Mouse (Mus musculus) embryonic facial prominence, embryonic 13.5 days (tissue): ENCODE measurements around the gene Eps15. TPM values are rescaled to one million over a fixed set of nuclear protein-coding genes. Genes with fewer than 3 reads are reported as not detected.

Experiments used
- ATAC-seq: fragments of 200-750 bp; cut with Nextera tagmentation; 2 replicates; pipeline ENCODE4 v1.8.0; 2017; ENCODE audit warnings: low read depth; ENCODE audit not compliant: insufficient number of reproducible peaks, insufficient read depth, low FRiP score, low TSS enrichment
- H3K27ac ChIP-seq: fragments of 300-500 bp; sonication (generic); 2 replicates; pipeline ENCODE4 v1.5.1; 2015; ENCODE audit warnings: moderate library complexity, mild to moderate bottlenecking, inconsistent platforms
- H3K27me3 ChIP-seq: fragments of 300-500 bp; sonication (generic); 2 replicates; pipeline ENCODE4 v1.6.1; 2015; ENCODE audit warnings: mild to moderate bottlenecking, inconsistent platforms
- H3K36me3 ChIP-seq: fragments of 300-500 bp; sonication (generic); 2 replicates; pipeline ENCODE4 v1.6.1; 2015; ENCODE audit warnings: mild to moderate bottlenecking, inconsistent platforms
- H3K4me1 ChIP-seq: fragments of 300-500 bp; sonication (generic); 2 replicates; pipeline ENCODE4 v1.6.1; 2015; ENCODE audit warnings: inconsistent platforms
- H3K4me2 ChIP-seq: fragments of 300-500 bp; sonication (generic); 2 replicates; pipeline ENCODE4 v1.6.1; 2015; ENCODE audit warnings: moderate library complexity, mild to moderate bottlenecking, inconsistent platforms
- H3K4me3 ChIP-seq: fragments of 300-500 bp; sonication (generic); 2 replicates; pipeline ENCODE4 v1.5.1; 2015; ENCODE audit warnings: mild to moderate bottlenecking, inconsistent platforms
- H3K9ac ChIP-seq: fragments of 300-500 bp; sonication (generic); 2 replicates; pipeline ENCODE4 v1.6.1; 2015; ENCODE audit warnings: mild to moderate bottlenecking, inconsistent platforms
- H3K9me3 ChIP-seq: fragments of 300-500 bp; sonication (generic); 2 replicates; pipeline ENCODE4 v1.6.1; 2016; ENCODE audit warnings: inconsistent platforms
- WGBS: fragments of 180-500 bp; shearing (Covaris S2); methylation state at CpG from one replicate; pipeline ENCODE4 v1.1.7; 2015; ENCODE audit warnings: mixed read lengths; 5-methylcytosine and 5-hydroxymethylcytosine counted together
- polyA plus RNA-seq: library from polyadenylated mRNA; unstranded; fragments of >200 nt; fragmentation: Nextera tagmentation; extraction: Ambion mirVana; gene quantifications from 2 replicates; pipeline ENCODE4 v1.2.1, GENCODE M21; 2015

Gene Eps15
- polyA plus RNA-seq, 1 experiment from 2014 or later = 43.2 TPM

- 65% methylated on average over 11 of the region's 11 CpGs for WGBS
- Histone ChIP-seq H3K9me3 (no peaks in the 10 kb centered on the region), H3K27ac (no peak overlapping the region), H3K27me3 (no peaks in the 10 kb centered on the region), H3K36me3 (no peaks in the 10 kb centered on the region), H3K4me1 (no peaks in the 10 kb centered on the region), H3K4me3 (no peak overlapping the region), H3K4me2 (no peak overlapping the region), H3K9ac (no peak overlapping the region)
- ATAC-seq = no peak
Measured at GRCm38 (mm10) chr4:109253664-109254151, 26.4 kb upstream of the Eps15 start.

- Histone ChIP-seq H3K9me3 (no peaks in the 10 kb centered on the region), H3K4me1 (no peaks in the 10 kb centered on the region), H3K4me2 (no peak overlapping the region), H3K9ac (no peak overlapping the region), H3K27ac (no peak overlapping the region), H3K27me3 (no peaks in the 10 kb centered on the region), H3K4me3 (no peak overlapping the region), H3K36me3 (no peaks in the 10 kb centered on the region)
- ATAC-seq = no peak
- WGBS = 82% methylated on average over 5 of the region's 5 CpGs
Measured at GRCm38 (mm10) chr4:109254511-109254910, 25.6 kb upstream of the Eps15 start.

- H3K4me3 ChIP-seq = no peak overlapping the region
- ATAC-seq = no peak
- no peak overlapping the region for H3K4me2 ChIP-seq
- 57% methylated on average over 2 of the region's 2 CpGs for WGBS
- H3K36me3 ChIP-seq = no peaks in the 10 kb centered on the region
- no peak overlapping the region for H3K27ac ChIP-seq
- no peaks in the 10 kb centered on the region for H3K27me3 ChIP-seq
- H3K9ac ChIP-seq = no peak overlapping the region
- H3K4me1 ChIP-seq = no peaks in the 10 kb centered on the region
- no peaks in the 10 kb centered on the region for H3K9me3 ChIP-seq
Measured at GRCm38 (mm10) chr4:109255321-109255720, 24.7 kb upstream of the Eps15 start.

- no peaks in the 10 kb centered on the region for H3K36me3 ChIP-seq
- no peak overlapping the region for H3K4me3 ChIP-seq
- H3K27ac ChIP-seq = no peak overlapping the region
- H3K27me3 ChIP-seq = no peaks in the 10 kb centered on the region
- no peaks in the 10 kb centered on the region for H3K4me1 ChIP-seq
- no peak overlapping the region for H3K9ac ChIP-seq
- no peaks in the 10 kb centered on the region for H3K9me3 ChIP-seq
- 69% methylated on average over 11 of the region's 11 CpGs for WGBS
- no peak for ATAC-seq
- H3K4me2 ChIP-seq = no peak overlapping the region
Measured at GRCm38 (mm10) chr4:109255727-109256417, 24.2 kb upstream of the Eps15 start.

GRCm38 (mm10) chr4:109256791-109257190, 23.3 kb upstream of the Eps15 start:
- Histone ChIP-seq H3K9me3 (no peaks in the 10 kb centered on the region), H3K36me3 (no peaks in the 10 kb centered on the region), H3K9ac (no peak overlapping the region), H3K27me3 (no peaks in the 10 kb centered on the region), H3K4me3 (no peak overlapping the region), H3K27ac (no peak overlapping the region), H3K4me1 (no peaks in the 10 kb centered on the region), H3K4me2 (no peak overlapping the region)
- 87% methylated on average over 6 of the region's 6 CpGs for WGBS
- no peak for ATAC-seq

GRCm38 (mm10) chr4:109257639-109258038, 22.4 kb upstream of the Eps15 start:
- no peak overlapping the region for H3K27ac ChIP-seq
- H3K4me1 ChIP-seq = no peaks in the 10 kb centered on the region
- H3K9me3 ChIP-seq = no peaks in the 10 kb centered on the region
- no peaks in the 10 kb centered on the region for H3K27me3 ChIP-seq
- H3K4me3 ChIP-seq = no peak overlapping the region
- H3K9ac ChIP-seq = no peak overlapping the region
- no peak overlapping the region for H3K4me2 ChIP-seq
- no peak for ATAC-seq
- H3K36me3 ChIP-seq = no peaks in the 10 kb centered on the region

GRCm38 (mm10) chr4:109262068-109262467, 18.0 kb upstream of the Eps15 start:
- Histone ChIP-seq H3K4me1 (no peaks in the 10 kb centered on the region), H3K36me3 (no peaks in the 10 kb centered on the region), H3K9me3 (no peaks in the 10 kb centered on the region), H3K4me2 (no peak overlapping the region), H3K27me3 (no peaks in the 10 kb centered on the region), H3K27ac (no peak overlapping the region), H3K9ac (no peak overlapping the region), H3K4me3 (no peak overlapping the region)
- 59% methylated on average over 6 of the region's 6 CpGs for WGBS
- ATAC-seq = no peak

GRCm38 (mm10) chr4:109266056-109266455, 14.0 kb upstream of the Eps15 start:
- no peak overlapping the region for H3K4me3 ChIP-seq
- H3K27ac ChIP-seq = no peak overlapping the region
- no peaks in the 10 kb centered on the region for H3K36me3 ChIP-seq
- H3K4me2 ChIP-seq = no peak overlapping the region
- no peak for ATAC-seq
- no peaks in the 10 kb centered on the region for H3K27me3 ChIP-seq
- no peaks in the 10 kb centered on the region for H3K4me1 ChIP-seq
- no peaks in the 10 kb centered on the region for H3K9me3 ChIP-seq
- 84% methylated on average over 3 of the region's 3 CpGs for WGBS
- H3K9ac ChIP-seq = no peak overlapping the region

- WGBS = 53% methylated on average over 2 of the region's 2 CpGs
- Histone ChIP-seq H3K4me3 (no peak overlapping the region), H3K9me3 (no peaks in the 10 kb centered on the region), H3K27ac (no peak overlapping the region), H3K9ac (no peak overlapping the region), H3K4me1 (no peaks in the 10 kb centered on the region), H3K27me3 (no peaks in the 10 kb centered on the region), H3K36me3 (no peaks in the 10 kb centered on the region), H3K4me2 (no peak overlapping the region)
- no peak for ATAC-seq
Measured at GRCm38 (mm10) chr4:109266744-109267143, 13.3 kb upstream of the Eps15 start.

GRCm38 (mm10) chr4:109267452-109267851, 12.6 kb upstream of the Eps15 start:
- no peak for ATAC-seq
- H3K4me2 ChIP-seq = no peak overlapping the region
- no peaks in the 10 kb centered on the region for H3K27me3 ChIP-seq
- H3K36me3 ChIP-seq = no peaks in the 10 kb centered on the region
- H3K27ac ChIP-seq = no peak overlapping the region
- no peaks in the 10 kb centered on the region for H3K4me1 ChIP-seq
- no peak overlapping the region for H3K4me3 ChIP-seq
- H3K9ac ChIP-seq = no peak overlapping the region
- WGBS = 80% methylated on average over 3 of the region's 3 CpGs
- no peaks in the 10 kb centered on the region for H3K9me3 ChIP-seq

GRCm38 (mm10) chr4:109268903-109269302, 11.2 kb upstream of the Eps15 start:
- H3K4me3 ChIP-seq = no peak overlapping the region
- H3K4me1 ChIP-seq = no peaks in the 10 kb centered on the region
- no peak overlapping the region for H3K4me2 ChIP-seq
- H3K36me3 ChIP-seq = no peaks in the 10 kb centered on the region
- ATAC-seq = no peak
- WGBS = 85% methylated on average over 3 of the region's 3 CpGs
- H3K9me3 ChIP-seq = no peaks in the 10 kb centered on the region
- no peak overlapping the region for H3K27ac ChIP-seq
- H3K27me3 ChIP-seq = no peaks in the 10 kb centered on the region
- H3K9ac ChIP-seq = no peak overlapping the region

- ATAC-seq = no peak
- H3K4me2 ChIP-seq = no peak overlapping the region
- no peak overlapping the region for H3K27ac ChIP-seq
- no peaks in the 10 kb centered on the region for H3K4me1 ChIP-seq
- WGBS = 90% methylated on average over 4 of the region's 4 CpGs
- no peak overlapping the region for H3K9ac ChIP-seq
- H3K9me3 ChIP-seq = no peaks in the 10 kb centered on the region
- no peaks in the 10 kb centered on the region for H3K27me3 ChIP-seq
- no peak overlapping the region for H3K4me3 ChIP-seq
- no peaks in the 10 kb centered on the region for H3K36me3 ChIP-seq
Measured at GRCm38 (mm10) chr4:109271803-109272202, 8.3 kb upstream of the Eps15 start.
